27 mouse cellular contexts compared by ENCODE assay signal in genomic region chr12:40983021-40983420, GRCm38 (mm10).
"Had no signal": no experiment of that assay in that cellular context is flagged by ENCODE, and none has a peak within 500 bp of the region (broad histone marks: within the 10 kb centered on the region; RNA-seq: fewer than 3 reads in every experiment).

No protein-coding gene starts in this region.

- H3K27ac ChIP-seq: embryonic facial prominence, embryonic 10.5 days; embryonic facial prominence, embryonic 12.5 days; embryonic facial prominence, embryonic 13.5 days; embryonic facial prominence, embryonic 15.5 days; forebrain, embryonic 10.5 days; forebrain, embryonic 12.5 days; forebrain, embryonic 13.5 days; forebrain, embryonic 15.5 days; gastrocnemius, adult 2 months; heart, adult 2 months; heart, embryonic 10.5 days had no signal

- ATAC-seq: forebrain, embryonic 13.5 days; forebrain, embryonic 14.5 days; forebrain, embryonic 15.5 days; forebrain, embryonic 16.5 days; forebrain, postnatal 0 days had no signal

- H3K9me3 ChIP-seq: embryonic facial prominence, embryonic 10.5 days; embryonic facial prominence, embryonic 12.5 days; embryonic facial prominence, embryonic 13.5 days; embryonic facial prominence, embryonic 15.5 days; forebrain, embryonic 10.5 days; forebrain, embryonic 12.5 days; forebrain, embryonic 13.5 days; forebrain, embryonic 15.5 days; heart, embryonic 10.5 days had no signal

- H3K36me3 ChIP-seq: embryonic facial prominence, embryonic 10.5 days; embryonic facial prominence, embryonic 12.5 days; embryonic facial prominence, embryonic 13.5 days; embryonic facial prominence, embryonic 15.5 days; forebrain, embryonic 10.5 days; forebrain, embryonic 12.5 days; forebrain, embryonic 15.5 days; heart, embryonic 10.5 days had no signal

- H3K4me2 ChIP-seq: embryonic facial prominence, embryonic 12.5 days; embryonic facial prominence, embryonic 13.5 days; embryonic facial prominence, embryonic 15.5 days; forebrain, embryonic 12.5 days; forebrain, embryonic 13.5 days; forebrain, embryonic 15.5 days had no signal

- DNase-seq: cerebellum, adult 9-11 months; cerebellum, postnatal 10 days; cerebellum, postnatal 14 days; cerebellum, postnatal 25 days; cerebellum, postnatal 36 days; embryo, embryonic 11 days; forebrain, postnatal 0 days; gastrocnemius, adult 2 months; gastrocnemius, postnatal 10 days; gastrocnemius, postnatal 14 days; gastrocnemius, postnatal 25 days; gastrocnemius, postnatal 36 days; heart, adult 11 months; heart, adult 18-20 months; heart, adult 2 months had no signal

- H3K27me3 ChIP-seq: embryonic facial prominence, embryonic 12.5 days; embryonic facial prominence, embryonic 13.5 days; embryonic facial prominence, embryonic 15.5 days; forebrain, embryonic 12.5 days; forebrain, embryonic 13.5 days; forebrain, embryonic 15.5 days had no signal

- H3K4me3 ChIP-seq: embryonic facial prominence, embryonic 10.5 days; embryonic facial prominence, embryonic 12.5 days; embryonic facial prominence, embryonic 13.5 days; embryonic facial prominence, embryonic 15.5 days; erythroblast, embryonic 14.5 days; forebrain, embryonic 10.5 days; forebrain, embryonic 12.5 days; forebrain, embryonic 13.5 days; forebrain, embryonic 15.5 days; gastrocnemius, adult 2 months; heart, adult 2 months; heart, embryonic 10.5 days had no signal

- H3K4me1 ChIP-seq: embryonic facial prominence, embryonic 12.5 days; embryonic facial prominence, embryonic 13.5 days; embryonic facial prominence, embryonic 15.5 days; forebrain, embryonic 15.5 days; heart, embryonic 10.5 days had no signal

- H3K9ac ChIP-seq: embryonic facial prominence, embryonic 12.5 days; embryonic facial prominence, embryonic 13.5 days; embryonic facial prominence, embryonic 15.5 days; forebrain, embryonic 12.5 days; forebrain, embryonic 13.5 days; forebrain, embryonic 15.5 days; forebrain, postnatal 0 days had no signal
